Mouse (Mus musculus) cerebellum, postnatal 36 days (tissue): ENCODE data around the gene Ftsj1.

Experiments used
- DNase-seq, 2 experiments: peaks; one replicate each; pipeline ENCODE4 v3.0.0; 2021 to 2022; ENCODE audit warnings: mixed read lengths in 2 of 2

Gene Ftsj1

GRCm38 (mm10) chrX:8252334-8253285, at the start of gene Ftsj1:
Gene Ftsj1 (minus strand): TSS chrX:8252406.
- peak; percentile 74 to 82 for DNase-seq

DNA sequence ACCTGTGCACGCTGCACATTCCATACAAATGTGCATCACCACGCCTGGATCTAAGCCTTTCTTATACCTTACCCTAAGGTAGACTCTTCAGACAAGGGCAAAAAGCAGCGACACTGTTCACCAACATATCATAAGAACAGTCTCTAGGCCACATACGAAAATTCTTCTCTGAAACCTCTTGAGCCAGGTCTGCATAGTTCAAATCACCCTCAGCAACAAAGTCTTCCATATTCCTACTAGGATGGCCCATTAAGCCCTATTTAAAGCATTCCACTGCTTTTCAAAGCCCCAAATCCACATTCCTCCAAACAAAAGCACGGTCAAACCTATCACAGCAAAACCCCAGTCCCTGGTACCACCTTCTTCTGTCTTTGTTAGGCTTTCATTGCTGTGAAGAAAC, 36.4 kb upstream of the Ftsj1 start:
- no peak for DNase-seq

DNA sequence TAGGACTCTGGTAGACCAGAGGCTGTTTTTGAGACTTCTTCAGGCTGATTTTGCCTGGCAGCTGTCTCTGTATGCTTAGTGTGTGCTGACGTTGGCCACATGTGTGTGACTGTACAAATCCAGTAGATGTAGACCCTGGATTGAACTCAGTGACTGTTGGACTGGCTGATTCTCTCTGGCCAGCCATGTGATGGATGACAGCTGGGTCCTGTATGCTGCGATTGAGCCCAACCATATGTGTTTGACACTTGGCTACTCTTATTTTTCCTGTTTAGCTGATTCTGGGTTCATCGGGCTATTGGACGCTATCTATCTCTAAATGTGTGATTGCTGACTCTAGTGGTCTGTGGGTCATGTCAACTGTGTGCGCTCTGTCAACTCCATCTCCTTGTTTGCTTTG, 21.9 kb upstream of the Ftsj1 start:
- no peak for DNase-seq

DNA sequence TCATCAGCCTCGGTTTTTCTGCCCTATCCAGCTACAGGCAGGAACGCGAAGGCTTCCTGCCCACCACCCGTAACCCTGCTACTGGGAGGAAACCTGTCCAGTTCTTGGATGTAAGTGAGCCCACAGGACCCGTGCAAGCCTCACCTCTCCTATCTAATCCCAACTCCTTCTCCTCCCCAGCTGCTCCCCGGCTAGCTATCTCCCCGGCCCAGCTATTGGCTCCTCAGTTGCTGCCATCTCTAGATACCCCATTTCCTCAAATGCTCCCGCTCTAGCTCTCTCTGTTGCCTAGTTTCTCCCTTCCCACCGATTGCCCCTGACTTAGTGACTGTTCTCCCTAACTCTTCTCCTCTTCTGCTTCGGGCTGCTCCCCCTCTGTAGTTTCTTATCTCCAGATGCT, 19.8 kb upstream of the Ftsj1 start:
- no peak for DNase-seq

- DNase-seq, result no peak
Measured at GRCm38 (mm10) chrX:8271083-8271820, 19.0 kb upstream of the Ftsj1 start, which contains the start of gene Slc38a5. Gene Slc38a5 (plus strand): TSS chrX:8271133.

DNA sequence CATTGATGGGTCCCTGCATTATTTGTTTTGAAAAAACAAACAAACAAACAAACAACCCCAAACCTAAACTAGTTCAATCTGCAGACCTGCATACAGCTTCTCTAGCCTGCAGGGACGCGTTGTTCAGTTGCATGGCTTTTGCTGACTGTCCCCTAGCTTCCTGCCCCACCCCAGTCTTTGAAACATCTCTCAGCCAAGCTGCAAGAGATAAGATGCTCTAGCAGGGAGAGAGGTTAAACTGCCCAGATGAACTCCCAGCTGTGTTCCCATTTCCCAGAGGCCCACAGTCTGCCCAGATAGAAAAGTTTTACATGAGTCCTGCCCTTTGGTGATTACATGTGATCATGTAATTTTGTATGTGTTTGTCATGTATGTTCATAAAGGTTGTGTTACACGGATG, 12.0 kb upstream of the Ftsj1 start:
- no peak for DNase-seq

DNA sequence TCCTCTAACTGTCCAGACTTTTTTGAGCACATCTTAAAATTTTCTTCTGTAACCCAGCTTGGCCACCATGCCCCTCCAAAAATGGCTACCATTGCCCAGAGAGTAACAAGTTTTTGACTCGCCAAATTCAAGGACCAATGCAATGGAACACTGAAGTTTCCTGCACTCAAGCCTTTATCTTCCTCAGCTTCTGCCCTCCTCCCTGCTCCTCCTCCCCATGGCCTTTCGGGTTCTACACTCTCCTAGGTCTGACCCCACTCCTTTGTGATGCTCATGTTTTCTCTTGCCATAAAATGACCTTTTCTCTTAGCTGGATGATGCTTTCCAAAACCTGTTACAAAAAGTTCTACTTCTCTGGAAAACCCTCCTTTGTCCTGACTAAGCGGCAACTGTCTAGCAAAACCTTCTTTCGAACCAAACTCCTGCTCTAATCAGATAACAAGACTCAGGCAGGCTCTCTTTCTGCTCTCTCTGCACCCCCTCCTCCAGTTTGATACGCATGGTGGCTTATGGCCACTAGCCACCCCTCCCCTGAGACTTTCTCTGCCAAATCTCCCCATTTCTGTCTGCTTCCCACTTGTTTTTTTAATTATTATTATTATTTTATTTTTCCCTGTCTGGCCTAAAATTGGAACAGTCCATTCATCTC, 11.1 kb upstream of the Ftsj1 start:
- no peak for DNase-seq

DNA sequence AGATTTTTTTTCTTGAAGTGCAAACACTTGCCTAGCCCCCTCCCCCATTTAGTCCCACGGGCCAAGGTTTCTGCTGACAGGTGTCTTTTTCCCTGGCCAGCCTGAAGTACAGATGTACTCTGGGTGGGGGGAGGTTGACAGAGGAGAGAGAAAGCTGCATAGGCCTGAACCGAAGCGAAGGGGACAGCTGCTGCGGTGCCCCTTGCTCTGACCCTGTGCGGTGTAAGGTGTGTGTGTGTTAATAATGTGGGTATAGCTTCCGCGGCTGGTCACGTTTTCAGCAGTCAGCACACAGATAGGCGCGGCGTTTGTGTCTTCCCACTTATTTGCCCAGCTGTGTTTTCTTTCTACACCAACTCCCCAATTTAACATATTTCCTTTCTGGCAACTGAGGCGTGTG, 7.3 kb upstream of the Ftsj1 start:
- no peak for DNase-seq

DNA sequence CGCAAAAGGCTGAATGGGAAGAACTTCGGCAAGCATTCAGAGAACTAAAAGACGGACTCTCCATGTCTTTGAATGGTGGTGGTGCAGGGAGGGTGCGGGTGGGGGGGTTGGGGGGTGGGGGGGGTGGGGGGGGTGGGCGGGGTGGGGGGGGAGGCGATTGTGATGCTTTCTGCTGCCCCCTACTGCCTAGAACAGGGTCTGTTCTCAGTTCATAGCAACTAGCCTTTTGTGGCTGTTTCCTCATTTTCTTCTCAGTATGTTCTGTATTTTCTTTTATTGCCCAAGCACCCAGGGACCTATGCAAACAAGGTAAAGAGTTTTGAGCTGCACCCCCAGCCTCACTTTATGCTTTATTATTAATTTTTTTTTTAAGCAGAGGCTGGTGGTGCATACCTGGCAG, 3.6 kb upstream of the Ftsj1 start:
- no peak for DNase-seq

- DNase-seq, result no peak
Measured at GRCm38 (mm10) chrX:8253711-8254110, 1.5 kb upstream of the Ftsj1 start.

DNA sequence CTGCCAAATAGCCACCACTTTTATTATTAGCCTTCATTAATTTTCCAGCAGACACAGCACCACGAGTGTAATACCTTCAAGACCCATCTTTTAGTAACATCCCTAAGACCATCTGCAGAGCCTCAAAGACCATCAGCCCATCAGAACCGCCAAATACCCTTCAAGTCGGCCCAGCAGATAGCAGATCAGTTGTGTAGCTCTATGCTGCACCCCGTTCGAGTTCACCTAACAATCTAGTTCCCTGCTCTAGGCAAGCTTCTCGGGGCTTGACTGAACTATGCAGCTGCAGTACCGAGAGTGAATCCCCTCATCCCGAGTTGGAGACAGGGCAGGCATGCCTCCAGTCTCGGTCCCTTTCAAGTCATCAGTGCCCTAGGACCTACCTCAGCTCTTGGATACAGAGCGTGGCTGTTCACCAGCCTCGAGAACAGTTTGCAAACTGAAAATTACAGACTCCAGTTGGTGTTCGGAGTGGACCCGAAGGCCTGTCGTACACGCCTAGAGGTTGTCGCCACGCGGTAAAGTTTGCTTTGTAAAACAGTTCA, 345 bp downstream of the Ftsj1 start:
- DNase-seq, result no peak

DNA sequence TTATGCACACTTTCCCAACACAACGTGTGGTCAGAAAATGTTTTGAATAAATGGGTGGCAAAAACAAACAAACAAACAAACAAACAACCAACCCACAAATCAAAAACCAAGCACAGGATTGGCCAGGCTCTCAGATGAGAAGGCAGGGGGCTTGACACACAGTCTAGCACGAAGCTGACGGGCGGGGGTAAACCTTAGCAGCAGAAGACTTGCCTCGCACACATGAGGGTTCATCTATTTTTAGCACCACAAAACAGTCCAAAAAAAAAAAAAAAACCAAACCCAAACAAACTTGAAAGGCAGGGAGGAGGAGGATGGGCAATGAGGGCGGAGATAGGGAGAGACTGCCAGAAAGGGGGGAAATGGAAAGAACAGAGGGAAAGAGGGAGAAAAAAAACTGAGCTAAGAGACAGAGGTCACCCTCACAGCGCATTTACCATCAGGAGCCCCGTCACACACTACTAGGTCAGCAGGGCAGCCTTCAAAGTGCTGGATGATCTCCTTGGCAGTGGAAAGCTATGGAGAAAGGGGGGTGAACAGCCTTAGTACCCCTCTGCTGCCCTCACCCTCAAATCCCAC, 3.6 kb downstream of the Ftsj1 start:
- no peak for DNase-seq

DNA sequence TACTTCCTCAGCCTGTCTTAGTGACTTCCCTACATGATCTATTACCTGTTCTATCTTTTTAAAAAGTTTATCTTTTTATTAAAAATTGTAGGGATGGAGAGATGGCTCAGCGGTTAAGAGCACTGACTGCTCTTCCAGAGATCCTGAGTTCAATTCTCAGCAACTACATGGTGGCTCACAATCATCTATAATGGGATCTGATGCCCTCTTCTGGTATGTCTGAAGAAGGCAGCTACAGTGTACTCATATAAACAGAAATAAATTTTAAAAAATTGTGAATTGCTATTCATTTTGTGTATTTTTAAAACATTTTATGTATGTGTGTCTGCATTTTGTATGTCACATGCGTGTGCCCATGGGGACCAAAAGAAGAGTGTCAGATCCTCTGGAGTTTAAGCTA, 4.5 kb downstream of the Ftsj1 start:
- DNase-seq, result no peak

DNA sequence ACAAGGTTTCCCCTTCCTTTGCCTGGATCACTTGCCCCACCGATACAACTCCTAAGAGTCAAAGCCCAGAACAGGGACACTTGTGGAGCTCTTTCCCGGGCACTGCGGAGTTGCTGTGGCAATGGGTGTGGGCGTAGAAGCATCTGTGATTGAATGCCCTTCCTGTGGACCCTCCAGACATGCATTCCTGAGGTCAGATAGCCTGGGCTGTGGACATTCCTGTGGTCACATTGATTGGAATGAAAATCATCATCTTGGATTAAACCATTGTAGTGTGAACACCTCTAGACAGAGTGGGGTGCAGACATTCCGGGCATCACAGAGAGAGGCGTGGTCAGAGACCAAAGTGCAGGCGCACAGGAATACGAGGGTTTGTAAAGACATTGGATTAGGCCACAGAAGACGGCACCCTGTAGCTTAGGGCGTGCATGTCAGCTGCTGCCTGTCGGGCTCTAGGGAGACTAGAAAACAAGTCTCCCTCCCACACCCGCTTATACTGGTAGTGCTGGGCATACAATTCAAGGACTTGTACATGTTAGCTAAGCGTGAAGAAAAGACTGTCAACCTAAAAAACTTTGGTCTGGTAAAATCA, 13.3 kb downstream of the Ftsj1 start:
- no peak for DNase-seq

GRCm38 (mm10) chrX:8236704-8237103, 15.5 kb downstream of the Ftsj1 start:
- no peak for DNase-seq

DNA sequence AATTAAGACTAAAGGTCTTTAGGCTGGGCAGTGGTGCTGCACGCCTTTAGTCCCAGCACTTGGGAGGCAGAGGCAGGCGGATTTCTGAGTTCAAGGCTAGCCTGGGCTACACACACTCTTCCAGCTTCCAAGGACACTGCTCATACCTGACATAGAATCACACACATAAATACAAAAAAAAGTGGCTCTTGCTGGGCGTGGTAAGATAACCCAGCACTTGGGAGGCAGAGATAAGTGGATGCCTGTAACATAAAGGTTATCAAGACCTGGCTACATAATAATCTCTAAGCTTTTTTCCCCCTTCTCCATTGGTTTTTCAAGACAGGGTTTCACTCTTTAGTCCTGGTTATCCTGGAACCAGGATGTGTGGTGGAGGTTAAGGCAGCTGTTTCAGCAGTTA, 18.6 kb downstream of the Ftsj1 start:
- DNase-seq, result no peak

- DNase-seq, result no peak
Measured at GRCm38 (mm10) chrX:8230272-8230671, 21.9 kb downstream of the Ftsj1 start.

DNA sequence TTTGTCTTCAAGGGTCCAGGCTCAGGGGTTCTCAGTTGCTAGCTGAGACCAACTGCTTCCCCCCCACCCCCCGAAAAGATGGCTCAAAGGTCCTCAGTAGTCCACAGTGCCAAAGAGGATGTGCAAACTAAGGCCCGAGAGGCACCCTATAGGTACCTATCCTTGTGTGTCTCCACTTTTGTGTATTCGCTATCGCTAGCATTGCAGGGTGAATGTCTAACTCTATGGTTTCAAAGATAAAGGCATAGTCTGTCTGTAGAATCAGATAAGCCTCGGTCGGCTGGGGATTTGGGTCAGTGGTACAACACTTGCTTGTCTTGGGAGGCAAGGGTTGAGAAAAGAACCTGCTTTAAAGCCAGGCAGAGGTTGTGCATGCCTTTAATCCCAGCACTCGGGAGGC, 28.7 kb downstream of the Ftsj1 start:
- DNase-seq, result no peak

DNA sequence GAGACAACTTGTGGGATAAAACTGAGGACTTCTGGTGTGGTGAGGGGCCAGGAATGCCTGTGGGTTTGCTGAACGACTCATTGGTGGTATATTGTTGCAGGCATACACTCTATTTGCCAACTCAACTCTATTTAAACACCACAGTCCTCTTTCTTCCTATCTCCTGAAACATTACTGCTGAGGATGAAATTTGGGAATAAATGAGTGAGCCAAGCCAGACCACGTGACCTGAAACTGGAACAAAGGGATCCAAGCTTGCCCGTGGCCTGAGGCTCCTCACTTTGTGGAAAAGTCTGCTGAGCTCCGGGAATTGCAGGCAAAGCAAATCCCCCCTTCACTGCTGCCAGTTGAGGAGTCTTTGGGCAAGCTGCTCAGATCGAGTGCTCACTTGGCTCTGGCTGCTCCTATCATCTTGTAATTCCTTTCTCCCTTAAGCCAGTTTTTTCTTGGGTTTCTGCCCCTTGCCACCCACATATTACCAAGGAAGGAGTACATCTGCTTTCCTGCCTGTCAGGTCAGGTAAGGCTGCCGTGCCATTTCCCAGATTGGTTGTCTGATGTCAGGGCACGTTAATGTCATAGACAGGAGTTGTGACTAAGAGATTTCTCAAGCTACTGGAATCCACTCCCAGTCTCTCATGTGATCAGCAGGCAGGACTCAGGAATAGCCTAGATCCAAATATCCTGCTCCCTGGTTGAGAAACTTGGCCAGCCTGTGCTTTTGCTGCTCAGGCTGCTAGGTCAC, 29.4 kb downstream of the Ftsj1 start:
- peak; percentile 36 to 55 for DNase-seq

- peak; percentile 51 to 64 for DNase-seq
Measured at GRCm38 (mm10) chrX:8222296-8222677, 29.9 kb downstream of the Ftsj1 start.

DNA sequence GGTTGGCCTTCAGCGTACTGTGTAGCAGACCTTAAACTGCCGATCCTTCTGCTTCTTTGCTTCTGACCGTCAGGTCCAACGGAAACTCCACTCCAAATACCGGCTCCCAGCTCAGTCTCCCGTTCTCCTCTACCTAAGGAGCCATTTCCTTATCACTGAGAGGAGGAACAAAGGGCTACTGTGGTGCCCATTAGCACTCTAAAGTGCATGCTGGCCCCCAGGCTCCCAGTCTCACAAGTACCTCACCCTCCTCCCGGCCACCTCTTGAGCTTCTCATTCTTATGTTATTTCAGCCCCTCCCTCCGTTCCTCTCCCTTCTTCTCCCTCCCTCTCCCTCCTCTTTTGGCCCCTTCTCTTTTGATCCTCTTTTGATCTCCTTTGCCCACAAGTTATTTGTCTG, 32.6 kb downstream of the Ftsj1 start:
- DNase-seq, result no peak

GRCm38 (mm10) chrX:8218114-8218513, 34.1 kb downstream of the Ftsj1 start:
- no peak for DNase-seq
